Mouse (Mus musculus) heart, embryonic 14.5 days (tissue): ENCODE results near the gene Klra1. TPM values are rescaled to one million over a fixed set of nuclear protein-coding genes. Genes with fewer than 3 reads are reported as not detected.

Experiments
- ATAC-seq: fragments of 200-750 bp; cut with Nextera tagmentation; 2 replicates; pipeline ENCODE4 v1.8.0; 2017; ENCODE audit warnings: low read depth, moderate TSS enrichment; ENCODE audit not compliant: insufficient number of reproducible peaks, insufficient read depth, low FRiP score
- H3K27ac ChIP-seq, 2 experiments: fragments of 200-500 bp in 1 of 2; fragments of 300-500 bp in 1 of 2; sonication (generic) in 1 of 2; replicated peaks in 1 of 2; 2 replicates each; pipeline ENCODE4 v1.5.1; 2012 to 2014; ENCODE audit warnings: low read depth in 2 of 2, low read length in 2 of 2, control low read depth in 1 of 2, mild to moderate bottlenecking in 1 of 2, mixed read lengths in 1 of 2; ENCODE audit not compliant: control insufficient read depth in 1 of 2, insufficient read depth in 1 of 2
- H3K27me3 ChIP-seq: fragments of 300-500 bp; sonication (generic); 2 replicates; pipeline ENCODE4 v1.6.1; 2014; ENCODE audit warnings: mild to moderate bottlenecking, low read length, control low read depth; ENCODE audit not compliant: control insufficient read depth, insufficient read depth
- H3K36me3 ChIP-seq: fragments of 300-500 bp; sonication (generic); 2 replicates; pipeline ENCODE4 v1.6.1; 2014; ENCODE audit warnings: mild to moderate bottlenecking, control low read depth, low read length, mixed read lengths; ENCODE audit not compliant: control insufficient read depth, insufficient read depth
- H3K4me1 ChIP-seq, 2 experiments: fragments of 200-500 bp in 1 of 2; fragments of 300-500 bp in 1 of 2; sonication (generic) in 1 of 2; 2 replicates each; pipeline ENCODE4 v1.6.1; 2012 to 2014; ENCODE audit warnings: low read length in 2 of 2, control low read depth in 1 of 2, mixed read lengths in 1 of 2; ENCODE audit not compliant: control insufficient read depth in 2 of 2, insufficient read depth in 2 of 2
- H3K4me2 ChIP-seq: fragments of 300-500 bp; sonication (generic); 2 replicates; pipeline ENCODE4 v1.6.1; 2014; ENCODE audit warnings: mild to moderate bottlenecking, low read length
- H3K4me3 ChIP-seq, 2 experiments: fragments of 200-500 bp in 1 of 2; fragments of 300-500 bp in 1 of 2; sonication (generic) in 1 of 2; 2 replicates each; pipeline ENCODE4 v1.5.1; 2012 to 2014; ENCODE audit warnings: low read length in 2 of 2, mild to moderate bottlenecking in 2 of 2, control low read depth in 1 of 2, low read depth in 1 of 2, moderate library complexity in 1 of 2; ENCODE audit not compliant: control insufficient read depth in 1 of 2, insufficient read depth in 1 of 2
- H3K9ac ChIP-seq: fragments of 300-500 bp; sonication (generic); 2 replicates; pipeline ENCODE4 v1.6.1; 2014; ENCODE audit warnings: mild to moderate bottlenecking, low read length
- H3K9me3 ChIP-seq: fragments of 300-500 bp; sonication (generic); 2 replicates; pipeline ENCODE4 v1.6.1; 2016; ENCODE audit warnings: low read length, control low read depth; ENCODE audit not compliant: control insufficient read depth
- WGBS: fragments of 180-500 bp; shearing (Covaris S2); extraction: QIAGEN DNeasy Blood & Tissue Kit; methylation state at CpG from one replicate; pipeline ENCODE4 v1.1.7; 2014; 5-methylcytosine and 5-hydroxymethylcytosine counted together
- polyA plus RNA-seq: library from polyadenylated mRNA; unstranded; fragments of >200 nt; fragmentation: Nextera tagmentation; extraction: Ambion mirVana; gene quantifications from 2 replicates; pipeline ENCODE4 v1.2.1, GENCODE M21; 2014

Klra1 gene
- polyA plus RNA-seq, 1 experiment from 2014 or later: not detected

DNA sequence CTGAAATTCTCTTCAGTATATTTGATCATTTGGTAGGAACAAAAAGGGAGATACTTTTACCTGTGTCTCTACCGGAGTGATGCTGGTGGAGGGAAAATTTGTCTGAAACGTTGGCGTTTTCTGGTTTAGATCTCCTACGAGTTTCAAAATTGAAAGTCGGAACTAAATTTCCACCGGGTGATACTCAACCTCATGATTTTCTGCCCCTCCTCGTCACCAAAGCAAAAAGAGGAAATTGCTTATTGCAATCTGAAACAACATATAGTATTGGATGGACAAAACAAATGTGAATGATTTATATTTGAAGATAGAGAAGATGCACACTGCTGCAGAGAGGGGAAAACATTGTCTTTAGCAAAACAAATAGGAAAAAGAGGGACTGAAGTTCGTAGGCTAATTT is 49.3 kb downstream of the Klra1 start, which contains the start of gene Klra3:
Klra3 (minus strand) TSS at position 164 of the 400 bp plus-strand sequence.
- H3K36me3 ChIP-seq: no peaks in the 10 kb centered on the region
- H3K4me3 ChIP-seq: no peak within 1 kb of the TSS
- H3K9ac ChIP-seq: no peak within 1 kb of the TSS
- no peak within 1 kb of the TSS for H3K4me2 ChIP-seq
- 73% methylated on average over 8 of the region's 8 CpGs for WGBS
- no peaks in the 10 kb centered on the region for H3K9me3 ChIP-seq
- H3K4me1 ChIP-seq: no peaks in the 10 kb centered on the region
- no peak within 1 kb of the TSS for H3K27ac ChIP-seq
- no peaks in the 10 kb centered on the region for H3K27me3 ChIP-seq
- ATAC-seq: no peak

Other genes starting within 250 kb of the Klra1 start
- gene Klra9, start 193.8 kb downstream of the Klra1 start, polyA plus RNA-seq: not detected in 2 replicates
- gene Klra7, start 153.6 kb downstream of the Klra1 start, polyA plus RNA-seq: not detected in 2 replicates
- not detected in 2 replicates for gene Klra10, start 104.9 kb downstream of the Klra1 start, polyA plus RNA-seq
- not detected in 2 replicates for gene Klra3, start 49.3 kb downstream of the Klra1 start, polyA plus RNA-seq